Mouse (Mus musculus): Measurements from ENCODE around the gene Them4.

Them4 gene

GRCm38 (mm10) chr3:94366761-94367160 is 56.9 kb downstream of the Them4 start:
- intact Hi-C loops (cut with DNase I), result loop anchor here (5.0 kb wide), 4 partner anchors 46 to 236 kb away; partner anchors contain the start of genes Mrpl9, Oaz3 and Tdrkh

DNA sequence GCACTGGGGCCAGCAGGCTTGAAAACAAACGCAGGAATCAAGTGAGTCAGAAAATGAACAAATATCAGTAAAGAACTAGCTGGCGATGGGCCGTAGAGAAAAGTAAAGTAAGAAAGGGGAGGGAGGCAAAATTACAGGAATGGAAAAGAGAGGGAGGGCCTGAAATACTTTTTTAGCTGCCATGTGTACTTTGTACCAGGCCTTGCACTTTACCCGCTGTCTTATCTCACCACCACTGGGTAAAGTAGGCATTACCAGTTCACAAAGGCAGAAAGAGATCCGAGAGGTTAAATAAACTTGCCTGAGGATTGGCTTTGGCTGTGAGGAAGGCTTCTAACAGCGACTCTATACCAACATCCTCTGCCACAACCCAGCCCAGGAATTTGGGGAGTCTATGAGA is 57.6 kb downstream of the Them4 start:
- intact Hi-C loops (cut with DNase I), result loop anchor here (5.0 kb wide), 4 partner anchors 45 to 235 kb away; partner anchors contain the start of genes Mrpl9, Oaz3 and Tdrkh

- intact Hi-C loops (cut with DNase I), result loop anchor here (5.0 kb wide), 4 partner anchors 44 to 234 kb away; partner anchors contain the start of genes Mrpl9, Oaz3 and Tdrkh
Measured at GRCm38 (mm10) chr3:94368631-94369030, 58.7 kb downstream of the Them4 start.

GRCm38 (mm10) chr3:94369709-94370108 is 59.8 kb downstream of the Them4 start:
- intact Hi-C loops (cut with DNase I), result loop anchor here (5.0 kb wide), 4 partner anchors 43 to 233 kb away; partner anchors contain the start of genes Mrpl9, Oaz3 and Tdrkh

GRCm38 (mm10) chr3:94371637-94372036 is 61.7 kb downstream of the Them4 start:
- intact Hi-C loops (cut with DNase I), result no loop called here

- intact Hi-C loops (cut with DNase I), result no loop called here
Measured at GRCm38 (mm10) chr3:94372038-94372437, 62.1 kb downstream of the Them4 start.

GRCm38 (mm10) chr3:94372641-94373040 is 62.8 kb downstream of the Them4 start, which contains the start of gene Rorc:
Gene Rorc, plus strand, starts transcription at chr3:94372794.
- intact Hi-C loops (cut with DNase I), result no loop called here

- intact Hi-C loops (cut with DNase I), result no loop called here
Measured at GRCm38 (mm10) chr3:94373090-94373489, 63.2 kb downstream of the Them4 start.

DNA sequence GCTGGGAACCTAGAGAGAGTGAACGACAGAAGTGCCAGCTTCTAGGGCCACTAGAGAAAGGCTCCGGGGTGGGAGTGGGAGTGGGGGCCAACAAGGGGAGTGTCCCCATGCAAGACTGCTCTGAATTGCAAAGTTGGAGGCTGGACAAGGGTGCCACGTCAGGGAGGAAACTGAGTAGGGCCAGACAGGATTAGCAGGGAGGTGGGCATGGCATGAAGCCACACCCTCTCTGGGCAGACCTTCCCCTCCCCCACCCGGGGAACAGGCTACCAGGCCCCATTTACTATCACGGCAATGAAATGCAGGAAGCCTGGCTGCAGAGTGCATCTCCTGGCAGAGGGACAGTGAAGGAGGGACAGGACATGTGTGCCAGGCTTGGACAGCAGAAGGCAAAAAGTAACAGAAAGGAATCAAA is 63.7 kb downstream of the Them4 start:
- intact Hi-C loops (cut with DNase I), result no loop called here

- intact Hi-C loops (cut with DNase I), result no loop called here
Measured at GRCm38 (mm10) chr3:94374636-94375035, 64.7 kb downstream of the Them4 start.

- intact Hi-C loops (cut with DNase I), result no loop called here
Measured at GRCm38 (mm10) chr3:94375146-94375545, 65.3 kb downstream of the Them4 start.

DNA sequence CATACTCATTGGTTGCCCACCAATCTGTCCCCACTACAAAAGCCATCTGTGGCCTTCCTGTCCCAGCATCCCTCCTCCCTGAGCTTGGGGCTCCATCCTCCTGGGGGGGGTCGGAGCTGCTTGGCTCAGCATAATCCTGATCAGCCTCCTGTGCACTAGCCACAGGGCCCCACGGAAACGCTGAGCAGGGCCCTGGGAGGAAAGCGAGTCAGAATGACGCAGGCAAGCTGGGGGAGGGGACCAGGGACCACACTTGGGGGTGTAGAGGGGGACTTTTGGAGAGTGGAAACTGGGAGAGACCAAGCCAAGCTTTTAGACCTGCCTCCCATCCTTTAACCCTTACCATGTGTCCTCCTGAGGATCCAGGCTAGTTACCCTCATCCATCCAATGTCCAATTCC is 66.0 kb downstream of the Them4 start:
- intact Hi-C loops (cut with DNase I), result no loop called here

GRCm38 (mm10) chr3:94377028-94377923 is 67.4 kb downstream of the Them4 start:
- intact Hi-C loops (cut with DNase I), result no loop called here

DNA sequence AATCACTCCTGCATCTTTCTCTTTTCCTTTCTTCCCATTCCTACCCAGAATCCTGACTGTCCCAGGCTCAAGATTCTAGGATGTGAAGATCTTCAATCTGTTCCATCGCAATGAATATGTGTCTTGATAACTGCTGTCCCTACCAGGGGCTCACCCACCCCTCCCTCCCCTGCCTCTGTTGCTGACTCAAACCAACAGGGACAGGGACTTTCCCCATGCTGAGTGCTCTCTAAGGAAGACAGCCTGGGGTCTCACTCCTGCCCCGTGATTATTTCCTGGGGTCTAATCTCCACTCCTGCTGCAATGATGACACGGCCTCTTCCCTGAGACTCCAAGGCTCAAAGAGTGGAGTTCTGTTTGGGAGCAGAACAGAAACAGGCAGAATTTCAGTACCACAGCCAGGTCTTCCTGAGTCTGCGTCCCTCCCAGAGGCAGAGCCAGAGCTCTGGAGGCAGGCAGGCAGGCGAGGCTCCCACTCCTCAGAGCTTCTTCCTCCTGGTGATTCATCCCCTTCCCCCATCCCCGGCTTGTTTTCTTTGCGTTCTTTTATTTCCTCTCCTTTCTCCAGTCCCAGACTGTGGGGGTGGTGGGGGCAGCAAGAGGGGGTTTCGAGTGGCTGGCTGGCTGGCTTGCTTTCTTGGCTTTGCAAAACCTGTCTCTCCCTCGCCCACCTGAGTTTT is 70.1 kb downstream of the Them4 start:
- intact Hi-C loops (cut with DNase I), result no loop called here

All from adrenal gland (tissue).